Mouse (Mus musculus) hindbrain, embryonic 10.5 days (tissue): ENCODE measurements at regions not wholly inside any gene's neighbourhood (a gene's known extent, or its start where the extent isn't known, plus 50 kb on each side); places are given as distances from the start of the nearest gene placed in this dataset.

Source experiments
- DNase-seq: peaks from one replicate; pipeline ENCODE4 v3.0.0-alpha.2; 2017; ENCODE audit warnings: low spot score
- H3K27ac ChIP-seq: fragments of 300-500 bp; sonication (generic); 2 replicates; pipeline ENCODE4 v1.5.1; 2016; ENCODE audit warnings: mild to moderate bottlenecking, moderate library complexity
- H3K27me3 ChIP-seq: fragments of 300-500 bp; sonication (generic); 2 replicates; pipeline ENCODE4 v1.6.1; 2016; ENCODE audit warnings: mild to moderate bottlenecking; ENCODE audit not compliant: poor library complexity, insufficient read depth, severe bottlenecking
- H3K36me3 ChIP-seq: fragments of 300-500 bp; sonication (generic); 2 replicates; pipeline ENCODE4 v1.6.1; 2016; ENCODE audit warnings: mild to moderate bottlenecking, moderate library complexity
- H3K4me1 ChIP-seq: fragments of 300-500 bp; sonication (generic); replicated peaks from 2 replicates; pipeline ENCODE4 v1.6.1; 2016; ENCODE audit warnings: mild to moderate bottlenecking
- H3K4me3 ChIP-seq: fragments of 300-500 bp; sonication (generic); 2 replicates; pipeline ENCODE4 v1.5.1; 2016; ENCODE audit warnings: mild to moderate bottlenecking, moderate library complexity
- H3K9me3 ChIP-seq: fragments of 300-500 bp; sonication (generic); 2 replicates; pipeline ENCODE4 v1.6.1; 2016; ENCODE audit warnings: mild to moderate bottlenecking, moderate library complexity
- WGBS: fragments of 180-500 bp; shearing (Covaris S2); methylation state at CpG from one replicate; pipeline ENCODE4 v1.1.7; 2016; 5-methylcytosine and 5-hydroxymethylcytosine counted together

DNA sequence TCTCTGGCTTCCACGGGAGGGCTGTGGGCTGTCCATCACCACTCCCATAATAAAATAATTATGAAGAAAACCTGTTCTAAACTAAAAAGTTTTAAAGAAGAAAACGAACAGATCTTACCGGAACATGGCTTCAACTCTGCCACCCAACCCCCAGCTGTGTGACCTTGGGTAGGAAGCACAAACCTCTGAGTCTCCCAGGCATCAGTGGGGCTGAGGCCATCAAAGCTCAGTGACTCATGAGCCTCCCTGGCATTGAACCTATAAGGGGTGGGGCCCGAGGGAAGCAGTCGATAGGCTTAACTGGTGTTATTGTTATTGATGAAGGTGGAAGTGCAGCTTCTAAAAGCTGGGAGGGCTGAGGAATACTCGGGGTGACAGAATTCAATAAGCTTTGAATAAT is 83.1 kb upstream of the Zc3h12a start:
- peaks cover 4% of the 10 kb centered on the region for H3K9me3 ChIP-seq
- WGBS, result 80% methylated on average over 6 of the region's 6 CpGs
- peaks cover 7% of the 10 kb centered on the region for H3K27me3 ChIP-seq
- peaks cover 5% of the 10 kb centered on the region; the same call in 1 of the 2 replicates for H3K4me1 ChIP-seq
- DNase-seq, result no peak
- H3K4me3 ChIP-seq, result no peak overlapping the region
- H3K27ac ChIP-seq, result no peak overlapping the region
- no peaks in the 10 kb centered on the region for H3K36me3 ChIP-seq

GRCm38 (mm10) chr4:125208136-125208915 is 80.7 kb upstream of the Zc3h12a start:
- Histone ChIP-seq H3K36me3 (no peaks in the 10 kb centered on the region), H3K9me3 (no peaks in the 10 kb centered on the region), H3K4me1 (peaks cover 5% of the 10 kb centered on the region; the same call in 1 of the 2 replicates), H3K27me3 (peaks cover 7% of the 10 kb centered on the region), H3K27ac (no peak overlapping the region), H3K4me3 (no peak overlapping the region)
- DNase-seq, result no peak
- WGBS, result 75% methylated on average over 17 of the region's 17 CpGs

DNA sequence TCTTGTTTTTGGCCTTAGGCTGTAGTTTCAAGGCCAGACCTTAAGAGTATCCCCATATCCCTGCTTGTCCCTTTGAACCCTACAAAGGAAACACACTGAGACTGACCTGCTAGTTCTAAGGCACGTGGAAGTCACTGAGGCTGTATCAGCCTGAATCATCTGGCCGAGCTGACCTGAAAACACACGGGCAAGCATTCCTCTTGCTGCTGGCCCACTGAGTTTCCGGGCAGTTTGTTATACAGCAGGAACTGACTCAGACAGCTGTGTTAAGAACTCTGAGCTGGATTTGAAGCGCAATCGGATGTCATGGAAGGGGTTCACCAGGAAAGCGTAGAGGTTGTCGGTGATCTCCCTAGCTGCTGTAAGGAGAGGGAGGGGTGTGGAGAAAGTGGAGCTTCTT is 75.9 kb upstream of the Zc3h12a start:
- peaks cover 18% of the 10 kb centered on the region; the same call in 1 of the 2 replicates for H3K27me3 ChIP-seq
- no peak for DNase-seq
- no peaks in the 10 kb centered on the region for H3K9me3 ChIP-seq
- WGBS, result 89% methylated on average over 8 of the region's 8 CpGs
- no peak overlapping the region for H3K27ac ChIP-seq
- peaks cover 18% of the 10 kb centered on the region; the same call in 1 of the 2 replicates for H3K4me1 ChIP-seq
- no peak overlapping the region for H3K4me3 ChIP-seq
- H3K36me3 ChIP-seq, result no peaks in the 10 kb centered on the region

DNA sequence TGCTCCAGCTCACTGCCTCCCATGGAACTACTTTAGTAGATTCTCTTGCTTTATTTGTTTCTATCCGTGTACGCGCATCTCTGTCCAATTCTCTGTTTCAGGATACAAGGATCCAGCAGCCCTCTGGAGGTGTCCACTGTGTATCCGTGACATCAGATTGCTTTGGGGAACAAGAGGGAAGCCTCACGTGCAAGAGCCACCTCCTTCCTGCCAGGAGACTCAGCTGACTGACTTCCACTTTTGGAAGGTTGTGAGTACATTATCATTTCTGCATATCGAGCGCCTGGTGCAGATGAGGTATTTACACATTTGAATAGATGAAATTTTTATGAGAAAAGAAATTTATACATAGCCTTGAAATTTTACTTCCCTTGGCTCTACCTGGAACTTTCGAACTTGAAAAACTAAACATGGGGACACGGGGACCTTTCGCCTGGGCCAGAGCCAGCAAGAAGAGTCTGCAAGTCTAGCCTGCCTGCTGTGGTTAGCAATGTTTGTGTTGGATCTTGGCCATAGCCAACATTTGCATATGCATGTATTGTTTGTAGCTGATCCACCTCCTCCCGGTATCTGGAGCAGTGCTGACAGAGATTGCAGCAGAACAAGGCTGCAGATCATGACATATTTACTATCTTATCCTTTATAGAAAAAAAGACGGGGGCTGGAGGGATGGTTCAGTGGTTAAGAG is 74.1 kb upstream of the Zc3h12a start:
- H3K27ac ChIP-seq, result no peak overlapping the region
- no peak overlapping the region for H3K4me3 ChIP-seq
- 89% methylated on average over 12 of the region's 12 CpGs for WGBS
- H3K36me3 ChIP-seq, result no peaks in the 10 kb centered on the region
- no peaks in the 10 kb centered on the region for H3K9me3 ChIP-seq
- 0 out of 2 replicates have a peak, but pooled peaks cover 13% of the 10 kb centered on the region for H3K4me1 ChIP-seq
- no peak for DNase-seq
- H3K27me3 ChIP-seq, result peaks cover 32% of the 10 kb centered on the region

DNA sequence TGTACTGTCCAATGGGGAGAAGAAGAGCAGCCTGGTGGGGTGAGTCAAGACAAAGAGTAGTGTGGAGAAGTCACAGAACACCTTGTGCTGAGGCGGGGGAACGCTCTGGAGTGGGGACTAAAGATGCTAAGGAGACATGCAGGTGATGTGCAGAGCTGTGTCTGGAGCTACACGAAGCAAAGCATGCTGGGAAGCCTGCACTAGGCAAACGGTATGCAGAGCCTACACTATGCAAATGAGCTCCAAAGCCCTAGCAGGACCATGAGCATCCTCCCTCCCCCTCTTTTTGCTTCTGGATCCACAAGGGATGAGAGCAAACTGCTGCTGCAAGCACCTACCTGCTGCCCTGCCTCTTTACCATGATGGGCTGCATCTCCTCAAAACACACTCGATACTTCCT is 73.1 kb upstream of the Zc3h12a start:
- Histone ChIP-seq H3K27me3 (peaks cover 40% of the 10 kb centered on the region), H3K4me3 (no peak overlapping the region), H3K4me1 (0 out of 2 replicates have a peak, but pooled peaks cover 15% of the 10 kb centered on the region), H3K36me3 (no peaks in the 10 kb centered on the region), H3K9me3 (no peaks in the 10 kb centered on the region), H3K27ac (no peak overlapping the region)
- no peak for DNase-seq
- WGBS, result 68% methylated on average over 5 of the region's 5 CpGs

DNA sequence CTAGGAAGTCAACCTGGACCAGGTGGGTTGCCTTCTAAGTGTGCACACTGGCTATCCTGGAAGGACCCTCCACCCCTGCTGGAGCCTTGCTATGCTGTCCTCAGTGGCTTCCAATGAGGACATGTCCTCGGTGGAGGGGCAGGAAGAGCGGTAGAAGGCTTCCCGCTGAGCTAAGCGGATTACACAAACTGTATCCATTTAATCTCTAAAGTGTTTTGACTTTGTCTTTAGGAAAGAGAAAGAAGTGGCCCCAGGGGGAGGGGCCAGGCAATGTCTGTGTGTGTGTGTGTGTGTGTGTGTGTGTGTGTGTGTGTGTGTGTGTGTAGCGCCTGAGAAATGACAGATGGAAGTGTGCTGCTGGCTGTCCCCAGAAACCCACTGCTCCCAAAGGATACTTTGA is 71.6 kb upstream of the Zc3h12a start:
- Histone ChIP-seq H3K27me3 (peaks cover 54% of the 10 kb centered on the region), H3K27ac (no peak overlapping the region), H3K9me3 (no peaks in the 10 kb centered on the region), H3K4me3 (no peak overlapping the region), H3K4me1 (peaks cover 27% of the 10 kb centered on the region), H3K36me3 (no peaks in the 10 kb centered on the region)
- 54% methylated on average over 5 of the region's 5 CpGs for WGBS
- no peak for DNase-seq

GRCm38 (mm10) chr4:125195901-125196435 is 68.3 kb upstream of the Zc3h12a start:
- no peak overlapping the region for H3K4me3 ChIP-seq
- DNase-seq, result no peak
- peaks cover 34% of the 10 kb centered on the region for H3K4me1 ChIP-seq
- H3K9me3 ChIP-seq, result no peaks in the 10 kb centered on the region
- no peaks in the 10 kb centered on the region for H3K36me3 ChIP-seq
- 77% methylated on average over 7 of the region's 7 CpGs for WGBS
- no peak overlapping the region for H3K27ac ChIP-seq
- peaks cover 70% of the 10 kb centered on the region for H3K27me3 ChIP-seq

GRCm38 (mm10) chr4:125194722-125195380 is 67.2 kb upstream of the Zc3h12a start:
- no peaks in the 10 kb centered on the region for H3K36me3 ChIP-seq
- DNase-seq, result no peak
- H3K27me3 ChIP-seq, result peaks cover 63% of the 10 kb centered on the region
- H3K4me3 ChIP-seq, result no peak overlapping the region
- H3K27ac ChIP-seq, result peak overlapping the region; percentile 40; the same call in 1 of the 2 replicates
- H3K9me3 ChIP-seq, result no peaks in the 10 kb centered on the region
- peaks cover 33% of the 10 kb centered on the region for H3K4me1 ChIP-seq
- whole genome bisulfite sequencing, result 25% methylated on average over 12 of the region's 12 CpGs

GRCm38 (mm10) chr4:125194298-125194697 is 66.7 kb upstream of the Zc3h12a start:
- WGBS, result 70% methylated on average over 12 of the region's 12 CpGs
- peaks cover 35% of the 10 kb centered on the region for H3K4me1 ChIP-seq
- DNase-seq, result no peak
- H3K4me3 ChIP-seq, result no peak overlapping the region
- no peaks in the 10 kb centered on the region for H3K36me3 ChIP-seq
- peaks cover 65% of the 10 kb centered on the region for H3K27me3 ChIP-seq
- no peak overlapping the region for H3K27ac ChIP-seq
- H3K9me3 ChIP-seq, result no peaks in the 10 kb centered on the region

GRCm38 (mm10) chr4:125191680-125192079 is 64.0 kb upstream of the Zc3h12a start:
- Histone ChIP-seq H3K27ac (no peak overlapping the region), H3K36me3 (no peaks in the 10 kb centered on the region), H3K27me3 (peaks cover 48% of the 10 kb centered on the region), H3K4me1 (peaks cover 33% of the 10 kb centered on the region), H3K9me3 (no peaks in the 10 kb centered on the region), H3K4me3 (no peak overlapping the region)
- 84% methylated on average over 9 of the region's 9 CpGs for WGBS
- DNase-seq, result no peak

- 25% methylated on average over 11 of the region's 11 CpGs for WGBS
- Histone ChIP-seq H3K27me3 (peaks cover 44% of the 10 kb centered on the region), H3K36me3 (no peaks in the 10 kb centered on the region), H3K27ac (no peak overlapping the region; the same call in 1 of the 2 replicates), H3K4me3 (no peak overlapping the region), H3K4me1 (peaks cover 33% of the 10 kb centered on the region), H3K9me3 (no peaks in the 10 kb centered on the region)
- DNase-seq, result peak; percentile 43
These were observed 63.4 kb upstream of the Zc3h12a start for GRCm38 (mm10) chr4:125191010-125191409.

- Histone ChIP-seq H3K9me3 (no peaks in the 10 kb centered on the region), H3K4me1 (peaks cover 26% of the 10 kb centered on the region), H3K4me3 (no peak overlapping the region), H3K27ac (peak overlapping the region; percentile 23; the same call in 1 of the 2 replicates), H3K36me3 (no peaks in the 10 kb centered on the region), H3K27me3 (peaks cover 34% of the 10 kb centered on the region)
- DNase-seq, result no peak
These were observed 62.3 kb upstream of the Zc3h12a start for GRCm38 (mm10) chr4:125189971-125190370.
